Mouse (Mus musculus) embryo, embryonic 10.5 days (tissue): ENCODE data around the gene Vipr1.

ENCODE experiments used
- DNase-seq: peaks from one replicate; pipeline ENCODE4 v3.0.0-alpha.2; 2015; ENCODE audit warnings: low spot score

Gene Vipr1

DNA sequence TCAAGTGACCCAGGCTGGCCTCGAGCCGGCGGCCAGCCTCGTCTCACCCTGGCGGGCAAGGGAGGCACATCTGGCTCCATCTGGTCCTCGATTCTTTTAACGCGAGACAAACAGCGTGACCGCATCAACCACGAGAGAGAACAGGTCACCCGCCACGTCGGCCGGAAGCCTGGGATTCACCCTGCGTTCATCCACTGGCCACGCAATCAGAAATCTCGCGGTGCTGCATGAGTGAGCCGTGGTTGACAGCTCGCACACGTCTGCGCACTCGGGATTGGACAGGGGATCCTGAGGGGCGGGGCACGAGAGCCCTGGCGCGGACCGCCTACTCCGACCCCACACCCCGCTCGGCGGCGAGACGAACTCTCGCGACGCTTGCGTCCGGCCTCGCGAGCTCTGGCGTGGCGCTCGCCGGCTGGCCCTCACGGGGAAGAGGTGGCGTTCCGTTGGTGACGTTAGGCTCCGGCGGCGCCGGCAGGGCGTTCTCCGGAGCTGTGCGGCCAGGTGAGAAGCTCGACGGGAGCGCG lies 76.3 kb downstream of the Vipr1 start, which contains the start of gene Nktr:
Nktr (plus strand) TSS at position 378 of the 527 bp plus-strand sequence.
- peak; percentile 99 for DNase-seq

DNA sequence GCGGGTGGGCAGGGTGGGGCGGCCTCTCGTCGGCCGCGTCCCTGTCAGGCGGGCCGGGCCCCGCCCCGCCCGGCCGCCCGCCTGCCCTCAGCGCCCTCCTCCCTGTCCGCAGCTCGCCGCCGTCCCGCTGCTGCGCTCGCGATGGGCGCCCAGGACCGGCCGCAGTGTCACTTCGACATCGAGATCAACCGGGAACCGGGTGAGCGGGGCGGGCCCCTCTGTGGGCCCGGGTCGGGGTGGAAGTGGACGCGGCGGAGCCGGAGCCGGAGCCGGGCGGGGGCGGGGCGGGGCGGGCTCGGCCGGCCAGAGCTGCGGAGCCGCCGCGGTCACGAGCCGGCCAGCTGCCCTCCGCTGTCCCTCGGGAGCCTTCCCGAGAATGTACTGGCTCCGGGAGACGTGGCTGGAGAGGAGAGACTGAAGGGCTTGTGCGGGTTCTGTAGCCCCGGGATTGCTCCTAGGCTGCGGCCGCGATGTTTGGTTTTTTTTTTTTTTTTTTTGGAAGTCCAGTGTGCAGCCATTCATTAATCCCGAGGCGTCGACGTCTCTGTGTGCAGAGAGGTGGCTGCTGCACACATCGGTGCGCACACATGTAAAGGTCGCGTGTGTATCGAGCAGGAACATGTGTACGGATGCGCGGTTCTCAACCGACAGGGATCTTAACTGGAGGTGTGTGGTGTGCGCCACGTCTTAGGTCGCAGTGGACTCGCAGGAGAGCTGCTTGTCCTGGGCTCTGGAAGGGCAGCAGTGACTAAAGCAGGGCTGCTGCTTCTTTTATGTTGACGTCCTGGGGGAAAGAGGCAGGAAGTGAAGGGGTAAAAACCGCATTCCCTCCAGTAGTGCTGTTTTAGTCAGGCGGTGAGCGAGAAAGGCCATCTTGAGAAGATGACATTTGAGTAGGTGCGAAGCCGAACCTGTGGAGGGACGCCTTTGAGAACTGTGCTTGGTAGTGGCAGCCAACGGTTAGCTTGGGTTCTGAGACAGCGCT lies 77.1 kb downstream of the Vipr1 start:
- peak; percentile 59 for DNase-seq
